Mouse (Mus musculus) limb, embryonic 14.5 days (tissue): ENCODE data around the gene Slitrk4. TPM values are rescaled to one million over a fixed set of nuclear protein-coding genes. Genes with fewer than 3 reads are reported as not detected.

Experiments
- ATAC-seq: fragments of 200-750 bp; cut with Nextera tagmentation; 2 replicates; pipeline ENCODE4 v1.8.0; 2017; ENCODE audit warnings: low read depth, moderate number of reproducible peaks, moderate TSS enrichment; ENCODE audit not compliant: low FRiP score
- DNase-seq: peaks from one replicate; pipeline ENCODE4 v3.0.0-alpha.2; 2015; ENCODE audit warnings: low spot score
- H3K27ac ChIP-seq: fragments of 300-500 bp; sonication (generic); replicated peaks from 2 replicates; pipeline ENCODE4 v1.5.1; 2014; ENCODE audit warnings: low read depth, mild to moderate bottlenecking, low read length, moderate library complexity, mixed read lengths
- H3K27me3 ChIP-seq: fragments of 300-500 bp; sonication (generic); 2 replicates; pipeline ENCODE4 v1.6.1; 2014; ENCODE audit warnings: low read length, mixed read lengths; ENCODE audit not compliant: control insufficient read depth, insufficient read depth
- H3K36me3 ChIP-seq: fragments of 300-500 bp; sonication (generic); 2 replicates; pipeline ENCODE4 v1.6.1; 2014; ENCODE audit warnings: mild to moderate bottlenecking, low read length, moderate library complexity, mixed read lengths; ENCODE audit not compliant: control insufficient read depth, insufficient read depth
- H3K4me1 ChIP-seq: fragments of 300-500 bp; sonication (generic); 2 replicates; pipeline ENCODE4 v1.6.1; 2014; ENCODE audit warnings: antibody characterized with exemption, low read length, mixed read lengths; ENCODE audit not compliant: control insufficient read depth, insufficient read depth
- H3K4me2 ChIP-seq: fragments of 300-500 bp; sonication (generic); replicated peaks from 2 replicates; pipeline ENCODE4 v1.6.1; 2014; ENCODE audit warnings: low read depth, mild to moderate bottlenecking, low read length, moderate library complexity; ENCODE audit not compliant: severe bottlenecking
- H3K4me3 ChIP-seq: fragments of 300-500 bp; sonication (generic); replicated peaks from 2 replicates; pipeline ENCODE4 v1.5.1; 2014; ENCODE audit warnings: low read length
- H3K9ac ChIP-seq: fragments of 300-500 bp; sonication (generic); 2 replicates; pipeline ENCODE4 v1.6.1; 2014; ENCODE audit warnings: mild to moderate bottlenecking, low read depth, low read length, moderate library complexity; ENCODE audit not compliant: severe bottlenecking
- H3K9me3 ChIP-seq: fragments of 300-500 bp; sonication (generic); 2 replicates; pipeline ENCODE4 v1.6.1; 2016; ENCODE audit warnings: low read length; ENCODE audit not compliant: control insufficient read depth
- POLR2A ChIP-seq: fragments of 200-500 bp; IDR thresholded peaks from 2 replicates; pipeline ENCODE4 v1.8.0; 2012; ENCODE audit warnings: inconsistent platforms, mild to moderate bottlenecking, moderate library complexity, borderline replicate concordance; ENCODE audit not compliant: insufficient read depth, insufficient read length; ENCODE audit errors: extremely low read depth
- WGBS: fragments of 180-500 bp; shearing (Covaris S2); extraction: QIAGEN DNeasy Blood & Tissue Kit; methylation state at CpG from one replicate; pipeline ENCODE4 v1.1.7; 2014; 5-methylcytosine and 5-hydroxymethylcytosine counted together
- polyA plus RNA-seq, 2 experiments: library from polyadenylated mRNA; depleted of rRNA in 1 of 2; stranded (reverse) in 1 of 2; unstranded in 1 of 2; fragments of >200 nt; fragmentation: Nextera tagmentation in 1 of 2; extraction: Ambion mirVana in 1 of 2; gene quantifications; 2 replicates each; pipeline versions ENCODE4 v1.2.1 to v1.2.3; 2012 to 2014

The Slitrk4 gene
- polyA plus RNA-seq, 2 experiments = 1.4 to 3.1 TPM

DNA sequence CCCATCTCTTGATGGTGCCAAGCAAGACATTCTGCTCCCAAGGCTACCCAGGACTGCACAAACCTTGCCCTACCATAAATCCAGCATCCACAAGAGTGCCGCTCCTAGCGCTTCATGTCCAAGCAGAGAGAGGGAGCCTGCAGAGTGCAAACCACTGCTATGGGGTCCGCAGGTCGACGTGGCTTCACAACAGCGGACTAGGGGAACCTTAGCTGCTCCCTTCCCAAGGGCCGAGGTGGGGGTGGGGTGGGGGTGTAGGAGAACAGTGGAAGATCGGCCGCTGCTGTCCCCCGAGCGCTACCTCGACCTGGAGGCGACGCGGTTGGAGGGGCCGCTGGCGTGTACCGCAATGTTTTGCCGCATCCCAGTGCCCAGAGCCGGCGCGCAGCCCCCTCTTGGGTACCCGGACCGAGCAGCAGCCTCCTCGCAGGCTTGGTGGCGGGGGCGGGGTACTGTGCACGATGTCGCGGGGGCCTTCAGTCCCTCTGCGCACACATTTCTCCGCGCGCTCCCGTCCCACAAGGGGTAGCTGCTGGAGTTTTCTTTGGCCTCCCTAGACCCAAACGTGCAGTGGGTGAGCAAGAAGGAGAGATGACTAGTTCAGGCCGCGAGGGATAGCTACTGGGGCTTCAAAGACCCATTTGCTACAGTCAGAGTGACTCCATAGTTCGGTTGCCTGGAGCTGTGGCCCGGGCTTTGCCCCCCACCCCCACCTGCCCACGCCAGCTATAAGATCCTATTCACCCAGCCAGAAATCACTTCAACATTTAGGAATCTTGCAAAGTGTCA is 1.1 kb downstream of the Slitrk4 start:
- no peaks in the 10 kb centered on the region for H3K4me1 ChIP-seq
- H3K27ac ChIP-seq = no peak overlapping the region
- peak overlapping the region; percentile 31; the same call in 1 of the 2 replicates for H3K9ac ChIP-seq
- no peaks in the 10 kb centered on the region for H3K9me3 ChIP-seq
- no peaks in the 10 kb centered on the region for H3K36me3 ChIP-seq
- no peak for TF ChIP-seq POLR2A
- 9% methylated on average over 17 of the region's 41 CpGs for WGBS
- peak overlapping the region; percentile 40 for H3K4me3 ChIP-seq
- H3K4me2 ChIP-seq = peak overlapping the region; percentile 54
- DNase-seq = no peak
- H3K27me3 ChIP-seq = no peaks in the 10 kb centered on the region
- no peak for ATAC-seq

DNA sequence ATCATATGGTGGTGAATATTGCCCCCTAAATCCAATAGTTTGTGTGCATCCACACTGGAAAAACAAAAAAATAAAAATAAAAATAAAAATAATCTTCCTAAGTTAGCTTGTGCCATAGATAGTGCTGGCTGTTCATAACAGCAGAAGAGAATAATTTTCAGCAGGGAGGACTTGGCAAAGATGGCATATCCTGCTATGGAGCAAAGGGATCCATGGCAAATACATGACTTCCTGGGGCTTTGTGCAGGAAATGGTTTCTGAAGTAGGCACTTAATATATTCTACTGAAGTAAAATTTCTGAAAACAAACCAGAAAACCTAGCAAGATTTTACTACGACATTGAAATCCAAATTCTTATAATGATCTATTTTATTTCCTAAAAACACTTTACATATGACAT is 13.3 kb downstream of the Slitrk4 start:
- no peak for ATAC-seq
- no peaks in the 10 kb centered on the region for H3K36me3 ChIP-seq
- H3K27ac ChIP-seq = no peak overlapping the region
- H3K4me3 ChIP-seq = no peak overlapping the region
- DNase-seq = no peak
- H3K4me1 ChIP-seq = no peaks in the 10 kb centered on the region
- no peak overlapping the region for H3K4me2 ChIP-seq
- H3K27me3 ChIP-seq = no peaks in the 10 kb centered on the region
- no peak for TF ChIP-seq POLR2A
- no peak overlapping the region for H3K9ac ChIP-seq
- WGBS = 80% methylated on average over 1 of the region's 1 CpGs
- H3K9me3 ChIP-seq = no peaks in the 10 kb centered on the region

Other genes starting within 250 kb of the Slitrk4 start
- gene Gm6760, start 124.8 kb downstream of the Slitrk4 start, polyA plus RNA-seq (2012; rRNA removed) = not detected in 2 replicates
- gene Gm6760, start 124.8 kb downstream of the Slitrk4 start, polyA plus RNA-seq (2014; fragmentation: Nextera tagmentation; extraction: Ambion mirVana) = not detected in 2 replicates
- 0.29 and 0.58 TPM in 2 replicates for gene 3830417A13Rik, start 103.4 kb downstream of the Slitrk4 start, polyA plus RNA-seq (2012; rRNA removed)
- gene 3830417A13Rik, start 103.4 kb downstream of the Slitrk4 start, polyA plus RNA-seq (2014; fragmentation: Nextera tagmentation; extraction: Ambion mirVana) = 1.3 and 1.7 TPM in 2 replicates